Mouse (Mus musculus): ENCODE data around the gene Pbx1.

DNA sequence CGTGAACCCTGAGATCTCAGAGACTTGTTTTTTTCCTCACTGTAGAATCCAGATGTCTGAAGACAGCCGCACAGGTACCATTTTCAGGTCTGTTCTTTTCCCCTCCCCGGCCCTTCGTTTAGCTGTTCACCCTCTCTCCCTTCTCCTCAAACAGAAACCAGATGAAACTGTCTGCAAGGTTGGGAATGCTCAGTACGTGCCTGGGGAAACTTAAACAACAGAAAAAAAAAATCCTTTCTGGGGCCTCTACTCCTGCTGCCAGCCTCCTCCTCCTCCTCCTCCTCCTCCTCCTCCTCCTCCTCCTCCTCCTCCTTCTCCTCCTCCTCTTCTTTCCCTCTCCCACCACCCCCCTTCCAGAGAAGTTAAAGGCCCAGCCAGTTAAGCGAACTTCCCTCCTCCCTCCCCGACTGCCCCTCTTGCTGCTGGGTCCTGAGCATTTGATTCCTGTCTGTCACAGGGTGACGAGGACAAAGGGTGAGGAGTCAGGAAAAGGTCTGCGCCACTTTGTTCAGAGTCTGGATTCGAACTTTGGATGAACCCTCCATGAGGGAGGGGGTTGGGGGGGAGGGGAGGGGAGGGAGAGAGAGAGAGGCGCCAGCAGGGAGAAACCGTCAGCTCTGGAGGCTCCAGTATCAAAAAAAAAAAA lies 26.3 kb downstream of the Pbx1 start:
- TF ChIP-seq CTCF (IDR thresholded peaks at IDR 0.05; ENCODE audit: control insufficient read depth, insufficient read depth, insufficient replicate concordance, low read depth, low read length) (no peak), POLR2A (IDR thresholded peaks at IDR 0.05; ENCODE audit: control insufficient read depth, low read depth, low read length) (no peak)
